Mouse (Mus musculus): ENCODE data around the gene Pcgf1. TPM values are rescaled to one million over a fixed set of nuclear protein-coding genes. Genes with fewer than 3 reads are reported as not detected.

The Pcgf1 gene
- polyA plus RNA-seq, 1 experiment = 13.0 TPM

DNA sequence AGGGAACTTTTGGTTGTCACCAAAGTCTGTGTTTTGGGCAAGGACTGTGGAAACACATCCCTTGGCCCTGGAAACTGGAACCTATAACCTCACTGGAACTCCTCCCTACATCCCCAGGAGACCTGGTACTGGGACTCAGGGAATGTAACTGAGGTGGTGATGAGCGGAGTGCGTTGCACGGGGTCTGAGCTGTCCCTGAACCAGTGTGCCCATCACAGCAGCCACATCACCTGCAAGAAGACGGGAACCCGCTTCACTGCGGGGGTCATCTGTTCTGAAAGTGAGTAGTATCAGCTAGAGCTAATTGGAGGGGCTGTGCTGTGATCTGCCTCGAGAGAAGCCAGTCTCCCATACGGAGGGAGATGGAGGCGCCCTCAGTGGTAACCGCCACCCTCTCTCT, 28.3 kb upstream of the Pcgf1 start:
- TF ChIP-seq POLR2AphosphoS2 (IDR thresholded peaks at IDR 0.05; ENCODE audit: insufficient read length, low read depth) (peak; percentile 59), MYOG (IDR thresholded peaks at IDR 0.05; ENCODE audit: control insufficient read depth in 1 of 3, insufficient read depth in 1 of 3, insufficient read length in 2 of 3, low read depth in 2 of 3) (no peak)

DNA sequence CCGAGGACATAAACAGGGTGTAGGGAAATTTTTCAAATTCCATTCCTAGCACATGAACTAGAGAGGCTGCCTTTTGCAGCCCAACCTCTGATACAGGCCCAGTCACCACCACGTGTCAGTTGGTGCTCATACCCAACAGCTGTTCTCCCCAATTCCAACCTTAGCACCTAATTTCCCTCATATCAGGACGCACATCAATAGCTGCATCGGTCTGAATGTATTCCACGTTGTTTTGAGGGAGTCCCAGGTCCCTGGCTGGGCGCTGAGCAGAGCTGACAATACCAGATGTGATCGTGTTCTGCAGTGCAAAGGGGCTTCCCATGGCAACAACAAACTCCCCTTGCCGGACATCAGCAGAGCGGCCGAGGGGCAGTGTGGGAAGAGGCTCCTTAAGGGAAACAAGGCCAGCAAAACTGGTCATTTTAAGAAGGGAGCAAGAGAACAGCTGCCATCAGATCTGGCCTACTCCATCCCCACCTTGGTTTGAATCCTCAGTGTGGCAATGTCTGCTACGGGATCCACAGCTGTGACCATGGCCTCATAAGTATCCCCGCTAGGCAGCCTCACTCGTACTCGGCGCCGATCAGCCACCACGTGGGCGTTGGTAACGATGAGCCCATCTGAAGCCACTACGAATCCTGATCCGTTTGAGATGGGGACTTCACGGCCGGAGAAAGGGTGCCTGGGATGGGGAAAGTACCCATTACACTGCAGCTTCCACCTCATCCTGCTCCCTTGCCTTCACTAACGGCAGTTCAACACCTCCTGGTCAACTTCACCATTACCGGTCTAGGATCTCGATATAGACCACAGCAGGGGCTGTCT, 24.3 kb upstream of the Pcgf1 start:
- Histone ChIP-seq H3K36me3 (ENCODE audit: control insufficient read depth, insufficient read depth) (peaks cover 21% of the 10 kb centered on the region), H3K4me3 (peak overlapping the region; percentile 100), H3K27me3 (ENCODE audit: control insufficient read depth, insufficient read depth, insufficient read length) (no peaks in the 10 kb centered on the region), H3K4me2 (ENCODE audit: low read depth) (peak overlapping the region; percentile 82), H3ac (ENCODE audit: control insufficient read depth, insufficient read length) (peak overlapping the region; percentile 78), H3K79me2 (ENCODE audit: control insufficient read depth, insufficient read depth) (peaks cover 43% of the 10 kb centered on the region)
- TF ChIP-seq USF1 (IDR thresholded peaks at IDR 0.05; ENCODE audit: low read depth) = peak; percentile 63
- peak; percentile 12 for TF ChIP-seq POLR2AphosphoS2 (IDR thresholded peaks at IDR 0.05; ENCODE audit: insufficient read length, low read depth)
- TF ChIP-seq REST (IDR thresholded peaks at IDR 0.05; ENCODE audit: insufficient read depth, insufficient read length) = no peak
- TF ChIP-seq MAX (IDR thresholded peaks at IDR 0.05; ENCODE audit: low read depth) = peak; percentile 78
- TF ChIP-seq SRF (IDR thresholded peaks at IDR 0.05; ENCODE audit: control insufficient read depth, insufficient read length, low read depth) = no peak
- TF ChIP-seq MYOD1 (IDR thresholded peaks at IDR 0.05; ENCODE audit: control insufficient read depth in 1 of 3, insufficient read length in 2 of 3, low read depth in 2 of 3) = peak; percentile 33 to 87 (median 78)
- TF ChIP-seq MYOG (IDR thresholded peaks at IDR 0.05; ENCODE audit: control insufficient read depth in 1 of 3, insufficient read depth in 1 of 3, insufficient read length in 2 of 3, low read depth in 2 of 3) = peak; percentile 33 to 85 (median 58)
- no peak for TF ChIP-seq TCF3 (IDR thresholded peaks at IDR 0.05; ENCODE audit: insufficient read length, low read depth)
- peak; percentile 37 for TF ChIP-seq POLR2A (IDR thresholded peaks at IDR 0.05; ENCODE audit: insufficient read length, low read depth)

More for the DNA sequence above, 28.3 kb upstream of the Pcgf1 start:
- Histone ChIP-seq H3K36me3 (ENCODE audit: control insufficient read depth, insufficient read depth) (peaks cover 8% of the 10 kb centered on the region), H3K27me3 (ENCODE audit: control insufficient read depth, insufficient read depth, insufficient read length) (no peaks in the 10 kb centered on the region), H3K4me3 (no peak overlapping the region), H3K79me2 (ENCODE audit: control insufficient read depth, insufficient read depth) (peaks cover 25% of the 10 kb centered on the region), H3ac (ENCODE audit: control insufficient read depth, insufficient read length) (no peak overlapping the region), H3K4me2 (ENCODE audit: low read depth) (no peak overlapping the region)

- Histone ChIP-seq H3ac (ENCODE audit: control insufficient read depth, insufficient read length) (peak within 1 kb of the TSS; percentile 78), H3K79me2 (ENCODE audit: control insufficient read depth, insufficient read depth) (peaks cover 43% of the 10 kb centered on the region), H3K27me3 (ENCODE audit: control insufficient read depth, insufficient read depth, insufficient read length) (no peaks in the 10 kb centered on the region), H3K36me3 (ENCODE audit: control insufficient read depth, insufficient read depth) (peaks cover 21% of the 10 kb centered on the region), H3K4me3 (peak within 1 kb of the TSS; percentile 100), H3K4me2 (ENCODE audit: low read depth) (peak within 1 kb of the TSS; percentile 94)
- no peak for TF ChIP-seq TCF3 (IDR thresholded peaks at IDR 0.05; ENCODE audit: insufficient read length, low read depth)
- no peak for TF ChIP-seq USF1 (IDR thresholded peaks at IDR 0.05; ENCODE audit: low read depth)
- TF ChIP-seq POLR2AphosphoS2 (IDR thresholded peaks at IDR 0.05; ENCODE audit: insufficient read length, low read depth) = peak; percentile 51
- peak in 2 of 3 experiments; percentile 66 to 68 for TF ChIP-seq MYOD1 (IDR thresholded peaks at IDR 0.05; ENCODE audit: control insufficient read depth in 1 of 3, insufficient read length in 2 of 3, low read depth in 2 of 3)
- TF ChIP-seq SRF (IDR thresholded peaks at IDR 0.05; ENCODE audit: control insufficient read depth, insufficient read length, low read depth) = peak; percentile 82
- TF ChIP-seq CEBPB (IDR thresholded peaks at IDR 0.05; ENCODE audit: insufficient read depth, poor library complexity, severe bottlenecking) = no peak
- peak; percentile 62 for TF ChIP-seq POLR2A (IDR thresholded peaks at IDR 0.05; ENCODE audit: insufficient read length, low read depth)
- TF ChIP-seq REST (IDR thresholded peaks at IDR 0.05; ENCODE audit: insufficient read depth, insufficient read length) = peak; percentile 39
- no peak for TF ChIP-seq TCF12 (IDR thresholded peaks at IDR 0.05; ENCODE audit: insufficient read depth, poor library complexity, severe bottlenecking)
- TF ChIP-seq MAX (IDR thresholded peaks at IDR 0.05; ENCODE audit: low read depth) = no peak
- peak in 2 of 3 experiments; percentile 59 to 77 for TF ChIP-seq MYOG (IDR thresholded peaks at IDR 0.05; ENCODE audit: control insufficient read depth in 1 of 3, insufficient read depth in 1 of 3, insufficient read length in 2 of 3, low read depth in 2 of 3)
- peak; percentile 53 for TF ChIP-seq E2F4 (IDR thresholded peaks at IDR 0.05; ENCODE audit: insufficient read depth)
Measured at GRCm38 (mm10) chr6:83054074-83054851, 23.4 kb upstream of the Pcgf1 start, which contains the start of gene Aup1. Gene Aup1, plus strand, starts transcription at chr6:83054521.

GRCm38 (mm10) chr6:83054871-83055431, 22.7 kb upstream of the Pcgf1 start, which contains the start of gene Htra2:
Gene Htra2, minus strand, starts transcription at chr6:83055273.
- peak within 1 kb of the TSS; percentile 78 for H3ac ChIP-seq (ENCODE audit: control insufficient read depth, insufficient read length)
- H3K27me3 ChIP-seq (ENCODE audit: control insufficient read depth, insufficient read depth, insufficient read length) = no peaks in the 10 kb centered on the region
- H3K36me3 ChIP-seq (ENCODE audit: control insufficient read depth, insufficient read depth) = peaks cover 21% of the 10 kb centered on the region
- TF ChIP-seq TCF12 (IDR thresholded peaks at IDR 0.05; ENCODE audit: insufficient read depth, poor library complexity, severe bottlenecking) (no peak), MYOG (IDR thresholded peaks at IDR 0.05; ENCODE audit: control insufficient read depth in 1 of 3, insufficient read depth in 1 of 3, insufficient read length in 2 of 3, low read depth in 2 of 3) (no peak), CEBPB (IDR thresholded peaks at IDR 0.05; ENCODE audit: insufficient read depth, poor library complexity, severe bottlenecking) (no peak)
- H3K4me3 ChIP-seq = peak within 1 kb of the TSS; percentile 100
- peaks cover 43% of the 10 kb centered on the region for H3K79me2 ChIP-seq (ENCODE audit: control insufficient read depth, insufficient read depth)
- peak within 1 kb of the TSS; percentile 94 for H3K4me2 ChIP-seq (ENCODE audit: low read depth)
